Mouse (Mus musculus) intestine, postnatal 0 days (tissue): ENCODE results near the gene Zc3h8. TPM values are rescaled to one million over a fixed set of nuclear protein-coding genes. Genes with fewer than 3 reads are reported as not detected.

Source experiments
- ATAC-seq: fragments of 200-750 bp; cut with Nextera tagmentation; 2 replicates; pipeline ENCODE4 v1.8.0; 2017; ENCODE audit warnings: mild to moderate bottlenecking, moderate TSS enrichment, moderate library complexity
- H3K27ac ChIP-seq: fragments of 300-500 bp; sonication (generic); 2 replicates; pipeline ENCODE4 v1.5.1; 2014; ENCODE audit warnings: mild to moderate bottlenecking, low read depth, low read length, moderate library complexity
- H3K27me3 ChIP-seq: fragments of 300-500 bp; sonication (generic); replicated peaks from 2 replicates; pipeline ENCODE4 v1.6.1; 2014; ENCODE audit warnings: low read length, mixed read lengths; ENCODE audit not compliant: control insufficient read depth, insufficient read depth
- H3K36me3 ChIP-seq: fragments of 300-500 bp; sonication (generic); 2 replicates; pipeline ENCODE4 v1.6.1; 2014; ENCODE audit warnings: mild to moderate bottlenecking, moderate library complexity; ENCODE audit not compliant: control insufficient read depth, insufficient read depth
- H3K4me1 ChIP-seq: fragments of 300-500 bp; sonication (generic); replicated peaks from 2 replicates; pipeline ENCODE4 v1.6.1; 2014; ENCODE audit warnings: antibody characterized with exemption, low read length, mixed read lengths; ENCODE audit not compliant: control insufficient read depth, insufficient read depth
- H3K4me2 ChIP-seq: fragments of 300-500 bp; sonication (generic); replicated peaks from 2 replicates; pipeline ENCODE4 v1.6.1; 2014; ENCODE audit warnings: low read depth, mild to moderate bottlenecking, moderate library complexity
- H3K4me3 ChIP-seq: fragments of 300-500 bp; sonication (generic); 2 replicates; pipeline ENCODE4 v1.5.1; 2014; ENCODE audit warnings: low read depth, low read length
- H3K9ac ChIP-seq: fragments of 300-500 bp; sonication (generic); 2 replicates; pipeline ENCODE4 v1.6.1; 2014; ENCODE audit warnings: mild to moderate bottlenecking, low read depth, low read length
- H3K9me3 ChIP-seq: fragments of 300-500 bp; sonication (generic); 2 replicates; pipeline ENCODE4 v1.6.1; 2016; ENCODE audit warnings: mixed run types; ENCODE audit not compliant: control insufficient read depth
- CTCF ChIP-seq: sonication (generic); IDR thresholded peaks from 2 replicates; pipeline ENCODE4 v1.5.1; 2016; ENCODE audit warnings: low read depth, mild to moderate bottlenecking, control low read depth, antibody characterized with exemption, moderate library complexity
- WGBS: fragments of 180-500 bp; shearing (Covaris S2); extraction: QIAGEN DNeasy Blood & Tissue Kit; methylation state at CpG from one replicate; pipeline ENCODE4 v1.1.7; 2014; 5-methylcytosine and 5-hydroxymethylcytosine counted together
- microRNA-seq: library from miRNA; unstranded; fragments of <30 nt; microRNA quantifications from one replicate; pipeline ENCODE4, GENCODE M21; 2016
- polyA plus RNA-seq: library from polyadenylated mRNA; unstranded; fragments of >200 nt; fragmentation: Nextera tagmentation; extraction: Ambion mirVana; gene quantifications from 2 replicates; pipeline ENCODE4 v1.2.1, GENCODE M21; 2015

The Zc3h8 gene
- polyA plus RNA-seq, 1 experiment from 2014 or later = 4.6 TPM

- Histone ChIP-seq H3K4me1 (0 out of 2 replicates have a peak, but pooled peaks cover 3% of the 10 kb centered on the region), H3K4me2 (peak overlapping the region; percentile 76), H3K27me3 (no peaks in the 10 kb centered on the region), H3K9ac (no peak overlapping the region), H3K27ac (no peak overlapping the region), H3K4me3 (peak overlapping the region; percentile 36), H3K36me3 (no peaks in the 10 kb centered on the region), H3K9me3 (no peaks in the 10 kb centered on the region)
- peak; percentile 58 for ATAC-seq
- TF ChIP-seq CTCF = no peak
- 4% methylated on average over 34 of the region's 37 CpGs for WGBS
These were observed 51.6 kb downstream of the Zc3h8 start for GRCm38 (mm10) chr2:128892180-128892721.

- no peaks in the 10 kb centered on the region for H3K27me3 ChIP-seq
- H3K9ac ChIP-seq = no peak overlapping the region
- peak; percentile 37; the same call in 1 of the 2 replicates for TF ChIP-seq CTCF
- 0 out of 2 replicates have a peak, but pooled peaks cover 3% of the 10 kb centered on the region for H3K4me1 ChIP-seq
- no peak for ATAC-seq
- no peak overlapping the region for H3K4me3 ChIP-seq
- 89% methylated on average over 4 of the region's 4 CpGs for WGBS
- no peak overlapping the region for H3K27ac ChIP-seq
- H3K9me3 ChIP-seq = no peaks in the 10 kb centered on the region
- H3K36me3 ChIP-seq = no peaks in the 10 kb centered on the region
- no peak overlapping the region for H3K4me2 ChIP-seq
These were observed 53.1 kb downstream of the Zc3h8 start for GRCm38 (mm10) chr2:128890661-128891335.

- Histone ChIP-seq H3K4me3 (no peak overlapping the region), H3K9ac (no peak overlapping the region), H3K9me3 (no peaks in the 10 kb centered on the region), H3K4me2 (no peak overlapping the region), H3K27me3 (no peaks in the 10 kb centered on the region), H3K36me3 (no peaks in the 10 kb centered on the region), H3K4me1 (0 out of 2 replicates have a peak, but pooled peaks cover 3% of the 10 kb centered on the region), H3K27ac (no peak overlapping the region)
- TF ChIP-seq CTCF = no peak
- no peak for ATAC-seq
- 59% methylated on average over 6 of the region's 6 CpGs for WGBS
These were observed 55.9 kb downstream of the Zc3h8 start for GRCm38 (mm10) chr2:128887866-128888550.

- Histone ChIP-seq H3K27me3 (no peaks in the 10 kb centered on the region), H3K9ac (no peak overlapping the region), H3K27ac (no peak overlapping the region), H3K4me3 (no peak overlapping the region), H3K36me3 (no peaks in the 10 kb centered on the region), H3K4me2 (no peak overlapping the region), H3K9me3 (no peaks in the 10 kb centered on the region), H3K4me1 (no peaks in the 10 kb centered on the region)
- no peak for ATAC-seq
- WGBS = 83% methylated on average over 8 of the region's 8 CpGs
- no peak for TF ChIP-seq CTCF
These were observed 58.6 kb downstream of the Zc3h8 start for GRCm38 (mm10) chr2:128885225-128885811.

GRCm38 (mm10) chr2:128881236-128881635 is 62.6 kb downstream of the Zc3h8 start:
- no peak for ATAC-seq
- peak; percentile 59 for TF ChIP-seq CTCF
- no peak overlapping the region for H3K4me2 ChIP-seq

More at GRCm38 (mm10) chr2:128881236-128881635, 62.6 kb downstream of the Zc3h8 start:
- Histone ChIP-seq H3K27me3 (no peaks in the 10 kb centered on the region), H3K4me1 (no peaks in the 10 kb centered on the region), H3K27ac (no peak overlapping the region), H3K9ac (no peak overlapping the region), H3K36me3 (no peaks in the 10 kb centered on the region), H3K4me3 (no peak overlapping the region), H3K9me3 (no peaks in the 10 kb centered on the region)
- 70% methylated on average over 4 of the region's 4 CpGs for WGBS

Small RNAs within 50 kb of the gene (microRNA-seq; reads per million reads assigned to microRNA genes)
- gene Gm22859 = not detected

Other genes with a start within 250 kb of the Zc3h8 start
- 16.2 and 16.8 TPM in 2 replicates for gene Mertk, start 245.1 kb downstream of the Zc3h8 start, polyA plus RNA-seq
- gene Tmem87b, start 126.0 kb downstream of the Zc3h8 start, polyA plus RNA-seq = 108 and 112 TPM in 2 replicates
- 3.6 and 4.0 TPM in 2 replicates for gene Fbln7, start 81.1 kb downstream of the Zc3h8 start, polyA plus RNA-seq
- 2.3 and 2.6 TPM in 2 replicates for gene Zc3h6, start 23.3 kb upstream of the Zc3h8 start, polyA plus RNA-seq
- gene Gm10762, start 23.6 kb upstream of the Zc3h8 start, polyA plus RNA-seq = 10.6 TPM in 2 replicates
- gene Vinac1, start 104.1 kb upstream of the Zc3h8 start, polyA plus RNA-seq = not detected in 2 replicates
- gene Ttl, start 121.9 kb upstream of the Zc3h8 start, polyA plus RNA-seq = 3.4 and 3.5 TPM in 2 replicates
- gene Polr1b, start 156.9 kb upstream of the Zc3h8 start, polyA plus RNA-seq = 5.3 and 6.0 TPM in 2 replicates
- 17.6 and 19.0 TPM in 2 replicates for gene Chchd5, start 185.6 kb upstream of the Zc3h8 start, polyA plus RNA-seq